Mouse (Mus musculus) liver, adult 2 months (tissue): ENCODE results near the gene Psmb10. TPM values are rescaled to one million over a fixed set of nuclear protein-coding genes. Genes with fewer than 3 reads are reported as not detected.

ENCODE experiments used
- DNase-seq: peaks from one replicate; pipeline ENCODE4 v3.0.0-alpha.2; 2011; ENCODE audit warnings: low read depth, low spot score; ENCODE audit errors: extremely low read depth
- H3K27ac ChIP-seq: fragments of 200-500 bp; replicated peaks from 2 replicates; pipeline ENCODE4 v1.5.1; 2012; ENCODE audit warnings: low read depth, mild to moderate bottlenecking, control low read depth, inconsistent platforms, low read length; ENCODE audit not compliant: insufficient read depth
- H3K27me3 ChIP-seq: fragments of 200-500 bp; 2 replicates; pipeline ENCODE4 v1.6.1; 2012; ENCODE audit warnings: mild to moderate bottlenecking, moderate library complexity, low read length, inconsistent platforms; ENCODE audit not compliant: control insufficient read depth, insufficient read depth
- H3K36me3 ChIP-seq: fragments of 200-500 bp; 2 replicates; pipeline ENCODE4 v1.6.1; 2012; ENCODE audit warnings: low read length, inconsistent platforms; ENCODE audit not compliant: control insufficient read depth, insufficient read depth
- H3K4me1 ChIP-seq: fragments of 200-500 bp; 2 replicates; pipeline ENCODE4 v1.6.1; 2011; ENCODE audit warnings: low read length; ENCODE audit not compliant: control insufficient read depth, insufficient read depth
- H3K4me3 ChIP-seq: fragments of 200-500 bp; 2 replicates; pipeline ENCODE4 v1.5.1; 2011; ENCODE audit warnings: low read depth, mild to moderate bottlenecking, control low read depth, low read length, moderate library complexity; ENCODE audit not compliant: insufficient read depth
- H3K79me2 ChIP-seq: fragments of 200-500 bp; 2 replicates; pipeline ENCODE4 v1.6.1; 2012; ENCODE audit warnings: inconsistent platforms, mild to moderate bottlenecking, low read length, moderate library complexity; ENCODE audit not compliant: control insufficient read depth, insufficient read depth
- H3K9ac ChIP-seq: fragments of 200-500 bp; 2 replicates; pipeline ENCODE4 v1.6.1; 2012; ENCODE audit warnings: low read depth, mild to moderate bottlenecking, control low read depth, inconsistent platforms, low read length
- CTCF ChIP-seq: fragments of 200-500 bp; IDR thresholded peaks from 2 replicates; pipeline ENCODE4 v1.5.1; 2011; ENCODE audit warnings: low read depth, low read length, control low read depth
- POLR2A ChIP-seq: fragments of 200-500 bp; IDR thresholded peaks from 2 replicates; pipeline ENCODE4 v1.6.1; 2011; ENCODE audit warnings: low read length, control low read depth; ENCODE audit not compliant: insufficient read depth; ENCODE audit errors: extremely low read depth
- WGBS: fragments of 180-500 bp; shearing (Covaris S2); methylation state at CpG from one replicate; pipeline ENCODE4 v1.1.7; 2018; 5-methylcytosine and 5-hydroxymethylcytosine counted together
- polyA plus RNA-seq: library from polyadenylated mRNA; depleted of rRNA; stranded (reverse); fragments of >200 nt; gene quantifications from 2 replicates; pipeline ENCODE4 v1.2.3, GENCODE M21; 2012
- total RNA-seq: library from RNA; depleted of rRNA; stranded (reverse); fragments of >200 nt; gene quantifications from 2 replicates; pipeline ENCODE4 v1.2.3, GENCODE M21; 2014

Psmb10 gene
- total and polyA plus RNA-seq, 2 experiments, result 109 to 139 TPM

- no peak for DNase-seq
- Histone ChIP-seq H3K79me2 (no peaks in the 10 kb centered on the region; the same call in 1 of the 2 replicates), H3K9ac (no peak overlapping the region), H3K36me3 (peaks cover 6% of the 10 kb centered on the region; the same call in 1 of the 2 replicates), H3K4me1 (no peaks in the 10 kb centered on the region), H3K27ac (no peak overlapping the region), H3K27me3 (no peaks in the 10 kb centered on the region), H3K4me3 (no peak overlapping the region)
- TF ChIP-seq POLR2A, result no peak
- no peak for TF ChIP-seq CTCF
- whole genome bisulfite sequencing, result 52% methylated on average over 10 of the region's 10 CpGs
Measured at GRCm38 (mm10) chr8:105949350-105949749, 11.1 kb upstream of the Psmb10 start.

- Histone ChIP-seq H3K9ac (peak within 1 kb of the TSS; percentile 80), H3K36me3 (peaks cover 6% of the 10 kb centered on the region; the same call in 1 of the 2 replicates), H3K4me1 (peaks cover 10% of the 10 kb centered on the region), H3K27me3 (no peaks in the 10 kb centered on the region), H3K4me3 (peak within 1 kb of the TSS; percentile 64), H3K79me2 (peaks cover 8% of the 10 kb centered on the region; the same call in 1 of the 2 replicates), H3K27ac (peak within 1 kb of the TSS; percentile 89)
- DNase-seq, result peak; percentile 92
- WGBS, result 22% methylated on average over 8 of the region's 8 CpGs
- TF ChIP-seq CTCF, result no peak
- peak; percentile 99 for TF ChIP-seq POLR2A
Measured at GRCm38 (mm10) chr8:105943321-105943739, 5.1 kb upstream of the Psmb10 start, which contains the start of gene Lcat. Gene Lcat, minus strand, starts transcription at chr8:105943382.

GRCm38 (mm10) chr8:105942542-105942941 lies 4.3 kb upstream of the Psmb10 start:
- Histone ChIP-seq H3K4me3 (peak overlapping the region; percentile 64), H3K9ac (peak overlapping the region; percentile 80), H3K4me1 (peaks cover 10% of the 10 kb centered on the region), H3K79me2 (peaks cover 8% of the 10 kb centered on the region; the same call in 1 of the 2 replicates), H3K27me3 (no peaks in the 10 kb centered on the region), H3K27ac (peak overlapping the region; percentile 89), H3K36me3 (peaks cover 6% of the 10 kb centered on the region; the same call in 1 of the 2 replicates)
- peak; percentile 95 for DNase-seq
- WGBS, result 27% methylated on average over 5 of the region's 5 CpGs
- no peak for TF ChIP-seq POLR2A
- TF ChIP-seq CTCF, result no peak

- Histone ChIP-seq H3K4me1 (peaks cover 10% of the 10 kb centered on the region), H3K79me2 (peaks cover 8% of the 10 kb centered on the region; the same call in 1 of the 2 replicates), H3K36me3 (peaks cover 6% of the 10 kb centered on the region; the same call in 1 of the 2 replicates), H3K4me3 (peak overlapping the region; percentile 63), H3K9ac (peak overlapping the region; percentile 71), H3K27me3 (no peaks in the 10 kb centered on the region), H3K27ac (peak overlapping the region; percentile 89)
- TF ChIP-seq CTCF, result no peak
- TF ChIP-seq POLR2A, result no peak
- 21% methylated on average over 11 of the region's 11 CpGs for WGBS
- DNase-seq, result peak; percentile 97
Measured at GRCm38 (mm10) chr8:105942026-105942425, 3.8 kb upstream of the Psmb10 start.

GRCm38 (mm10) chr8:105937496-105938305 lies 543 bp downstream of the Psmb10 start:
- Histone ChIP-seq H3K4me3 (peak overlapping the region; percentile 87), H3K36me3 (peaks cover 6% of the 10 kb centered on the region; the same call in 1 of the 2 replicates), H3K9ac (peak overlapping the region; percentile 75), H3K4me1 (peaks cover 8% of the 10 kb centered on the region; the same call in 1 of the 2 replicates), H3K27ac (peak overlapping the region; percentile 91), H3K79me2 (peaks cover 8% of the 10 kb centered on the region; the same call in 1 of the 2 replicates), H3K27me3 (no peaks in the 10 kb centered on the region)
- TF ChIP-seq CTCF (no peak), POLR2A (0 out of 2 replicates have a peak, but pooled peaks have one; percentile 21)
- WGBS, result under 1% methylated on average over 33 of the region's 33 CpGs
- peak; percentile 68 for DNase-seq
